Mouse (Mus musculus) lung, postnatal 36 days (tissue): Measurements from ENCODE around the gene Krt72.
A peak's percentile ranks its signal among the peaks of the same experiment; 100 is the strongest.

Experiments
- DNase-seq: peaks from one replicate; pipeline ENCODE4 v3.0.0; 2022; ENCODE audit warnings: mixed read lengths

Gene Krt72

GRCm38 (mm10) chr15:101786360-101786759, at the start of gene Krt72:
Gene Krt72 (minus strand): TSS chr15:101786460.
- no peak for DNase-seq

GRCm38 (mm10) chr15:101834784-101835328, 48.6 kb upstream of the Krt72 start:
- no peak for DNase-seq

- DNase-seq = no peak
These were observed 46.9 kb upstream of the Krt72 start for GRCm38 (mm10) chr15:101833131-101833530.

- no peak for DNase-seq
These were observed 43.2 kb upstream of the Krt72 start for GRCm38 (mm10) chr15:101829441-101829840.

GRCm38 (mm10) chr15:101821786-101822185, 35.5 kb upstream of the Krt72 start:
- no peak for DNase-seq

- DNase-seq = no peak
These were observed 31.6 kb upstream of the Krt72 start, which contains the start of gene Krt2 for GRCm38 (mm10) chr15:101817875-101818274. Gene Krt2 (minus strand): TSS chr15:101818169.

- no peak for DNase-seq
These were observed 17.0 kb upstream of the Krt72 start for GRCm38 (mm10) chr15:101803052-101803822.

GRCm38 (mm10) chr15:101802296-101802835, 16.1 kb upstream of the Krt72 start, which contains the start of gene Krt73:
Gene Krt73 (minus strand): TSS chr15:101802346.
- DNase-seq = no peak

- no peak for DNase-seq
These were observed 4.6 kb upstream of the Krt72 start for GRCm38 (mm10) chr15:101790867-101791266.

GRCm38 (mm10) chr15:101773420-101773819, 12.8 kb downstream of the Krt72 start:
- peak; percentile 32 for DNase-seq

GRCm38 (mm10) chr15:101772711-101773081, 13.6 kb downstream of the Krt72 start:
- peak; percentile 94 for DNase-seq

- peak; percentile 17 for DNase-seq
These were observed 14.1 kb downstream of the Krt72 start for GRCm38 (mm10) chr15:101772080-101772710.

- DNase-seq = no peak
These were observed 16.0 kb downstream of the Krt72 start for GRCm38 (mm10) chr15:101770226-101770625.

GRCm38 (mm10) chr15:101742711-101743110, 43.5 kb downstream of the Krt72 start, which contains the start of gene Krt71:
Gene Krt71 (minus strand): TSS chr15:101743109.
- DNase-seq = no peak

- DNase-seq = no peak
These were observed 48.5 kb downstream of the Krt72 start for GRCm38 (mm10) chr15:101737786-101738185.

- no peak for DNase-seq
These were observed 55.6 kb downstream of the Krt72 start for GRCm38 (mm10) chr15:101730653-101731052.
